Mouse (Mus musculus) midbrain, embryonic 11.5 days (tissue): ENCODE measurements at regions not wholly inside any gene's neighbourhood (a gene's known extent, or its start where the extent isn't known, plus 50 kb on each side); places are given as distances from the start of the nearest gene placed in this dataset.

Experiments
- ATAC-seq: fragments of 200-750 bp; cut with Nextera tagmentation; 2 replicates; pipeline ENCODE4 v1.8.0; 2017; ENCODE audit warnings: moderate TSS enrichment, moderate library complexity; ENCODE audit not compliant: low FRiP score
- DNase-seq: peaks from one replicate; pipeline ENCODE4 v3.0.0; 2015; ENCODE audit warnings: low spot score; ENCODE audit errors: missing footprints
- H3K27ac ChIP-seq: fragments of 300-500 bp; sonication (generic); 2 replicates; pipeline ENCODE4 v1.5.1; 2014; ENCODE audit warnings: low read depth, low read length
- H3K27me3 ChIP-seq: fragments of 300-500 bp; sonication (generic); 2 replicates; pipeline ENCODE4 v1.6.1; 2014; ENCODE audit warnings: mild to moderate bottlenecking, low read length, moderate library complexity, mixed read lengths; ENCODE audit not compliant: control insufficient read depth, insufficient read depth
- H3K36me3 ChIP-seq: fragments of 300-500 bp; sonication (generic); 2 replicates; pipeline ENCODE4 v1.6.1; 2014; ENCODE audit warnings: mild to moderate bottlenecking, low read length, moderate library complexity, mixed read lengths; ENCODE audit not compliant: control insufficient read depth, insufficient read depth
- H3K4me1 ChIP-seq: fragments of 300-500 bp; sonication (generic); 2 replicates; pipeline ENCODE4 v1.6.1; 2014; ENCODE audit warnings: low read length; ENCODE audit not compliant: control insufficient read depth, insufficient read depth
- H3K4me2 ChIP-seq: fragments of 300-500 bp; sonication (generic); 2 replicates; pipeline ENCODE4 v1.6.1; 2014; ENCODE audit warnings: mild to moderate bottlenecking, moderate library complexity
- H3K4me3 ChIP-seq: fragments of 300-500 bp; sonication (generic); 2 replicates; pipeline ENCODE4 v1.5.1; 2014; ENCODE audit warnings: low read depth, low read length
- H3K9ac ChIP-seq: fragments of 300-500 bp; sonication (generic); 2 replicates; pipeline ENCODE4 v1.6.1; 2014; ENCODE audit warnings: low read length
- H3K9me3 ChIP-seq: fragments of 300-500 bp; sonication (generic); 2 replicates; pipeline ENCODE4 v1.6.1; 2016; ENCODE audit warnings: low read length; ENCODE audit not compliant: control insufficient read depth
- WGBS: fragments of 180-500 bp; shearing (Covaris S2); extraction: QIAGEN DNeasy Blood & Tissue Kit; methylation state at CpG from one replicate; pipeline ENCODE4 v1.1.7; 2014; 5-methylcytosine and 5-hydroxymethylcytosine counted together

GRCm38 (mm10) chr6:147989381-147989780, 57.7 kb upstream of the Far2 start:
- no peak overlapping the region for H3K4me2 ChIP-seq
- H3K27me3 ChIP-seq = no peaks in the 10 kb centered on the region
- H3K27ac ChIP-seq = no peak overlapping the region
- DNase-seq = no peak
- no peak overlapping the region for H3K4me3 ChIP-seq
- no peaks in the 10 kb centered on the region for H3K4me1 ChIP-seq
- H3K36me3 ChIP-seq = no peaks in the 10 kb centered on the region
- 79% methylated on average over 4 of the region's 4 CpGs for WGBS
- H3K9me3 ChIP-seq = no peaks in the 10 kb centered on the region
- no peak overlapping the region for H3K9ac ChIP-seq
- ATAC-seq = no peak
